Mouse (Mus musculus): ENCODE results near the gene Rtl10.

GRCm38 (mm10) chr16:18470829-18471228 lies 27.9 kb upstream of the Rtl10 start:
- TF ChIP-seq EP300 (IDR thresholded peaks at IDR 0.05; ENCODE audit: low read depth) (no peak), CTCF (IDR thresholded peaks at IDR 0.05; ENCODE audit: low read depth) (peak; percentile 45)
